Mouse (Mus musculus): ENCODE measurements around the gene F2. TPM values are rescaled to one million over a fixed set of nuclear protein-coding genes. Genes with fewer than 3 reads are reported as not detected.

The F2 gene
- polyA plus RNA-seq, 1 experiment from 2014 or later = 1.1 TPM

DNA sequence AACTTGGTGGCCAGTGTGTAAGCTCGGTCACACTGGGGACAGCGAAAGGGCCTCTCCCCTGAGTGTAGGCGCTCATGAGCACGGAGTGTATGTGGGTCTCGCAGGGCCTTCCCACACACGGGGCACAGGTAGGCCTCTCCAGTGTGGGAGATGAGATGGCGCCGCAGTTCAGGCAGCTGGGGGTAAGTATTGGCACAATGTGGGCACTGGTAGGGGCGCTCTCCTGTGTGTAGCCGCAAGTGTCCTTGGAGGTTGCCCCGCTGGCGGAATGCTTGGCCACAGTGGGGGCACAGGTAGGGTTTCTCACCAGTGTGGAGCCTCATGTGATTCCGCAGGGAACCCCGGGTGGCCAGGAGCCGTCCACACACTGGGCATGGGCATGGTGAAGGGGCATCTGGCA lies 9.1 kb upstream of the F2 start:
- no peaks in the 10 kb centered on the region for H3K27me3 ChIP-seq
- no peak overlapping the region for H3K9ac ChIP-seq
- no peaks in the 10 kb centered on the region for H3K9me3 ChIP-seq
- H3K4me1 ChIP-seq = peaks cover 10% of the 10 kb centered on the region
- ATAC-seq (ENCODE audit: low FRiP score, low read depth) = no peak
- no peak overlapping the region for H3K4me2 ChIP-seq (replicated peaks)
- peaks cover 63% of the 10 kb centered on the region for H3K36me3 ChIP-seq
- 98% methylated on average over 15 of the region's 15 CpGs for WGBS
- H3K4me3 ChIP-seq = no peak overlapping the region
- no peak overlapping the region for H3K27ac ChIP-seq

DNA sequence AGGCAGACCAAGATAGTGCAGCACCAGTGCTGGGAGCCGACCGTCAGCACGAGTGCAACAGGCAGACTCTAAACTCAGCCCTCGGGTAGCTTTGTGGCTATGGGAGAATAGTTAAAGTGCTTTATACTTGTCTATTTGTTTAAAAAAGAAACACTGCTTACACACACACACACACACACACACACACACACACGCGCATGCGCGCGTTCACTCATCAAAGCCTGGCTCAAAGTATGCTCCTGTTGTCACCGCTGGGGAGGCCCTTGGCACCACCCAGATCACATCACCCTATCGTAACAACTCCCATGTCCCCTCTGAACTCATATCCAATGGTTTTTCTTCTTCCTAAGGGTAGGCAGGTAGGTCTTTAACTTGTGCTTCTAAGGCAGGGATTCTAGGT lies 7.8 kb upstream of the F2 start:
- Histone ChIP-seq H3K4me3 (no peak overlapping the region), H3K27ac (no peak overlapping the region), H3K4me2 (replicated peaks) (no peak overlapping the region), H3K9ac (no peak overlapping the region), H3K36me3 (peaks cover 63% of the 10 kb centered on the region), H3K9me3 (no peaks in the 10 kb centered on the region), H3K4me1 (peaks cover 10% of the 10 kb centered on the region), H3K27me3 (no peaks in the 10 kb centered on the region)
- 95% methylated on average over 11 of the region's 11 CpGs for WGBS
- no peak for ATAC-seq (ENCODE audit: low FRiP score, low read depth)

DNA sequence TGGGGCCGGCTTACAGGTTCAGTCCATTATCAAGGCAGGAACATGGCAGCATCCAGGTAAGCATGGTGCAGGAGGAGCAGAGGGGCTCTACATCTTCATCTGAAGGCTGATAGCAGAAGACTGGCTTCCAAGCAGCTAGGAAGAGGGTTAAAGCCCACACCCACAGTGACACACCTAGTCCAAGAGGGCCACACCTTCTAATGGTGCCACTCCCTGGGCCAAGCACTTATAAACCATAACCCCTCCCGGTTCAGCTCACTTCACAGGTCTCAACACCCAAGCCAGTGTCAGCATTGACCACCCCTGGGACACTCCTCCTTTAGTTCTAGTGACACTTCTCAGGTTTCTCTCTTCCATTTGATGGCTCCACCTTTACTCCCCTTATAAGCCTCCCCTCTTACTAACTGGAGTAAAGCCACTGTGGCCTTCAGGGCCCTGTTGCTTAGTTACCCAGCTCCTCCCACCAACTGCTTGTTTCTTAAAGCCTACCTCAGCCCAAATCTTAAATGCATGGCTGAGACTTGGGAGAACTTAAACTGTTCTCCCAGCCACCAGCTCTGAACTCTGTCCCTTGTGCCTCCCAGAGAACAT lies 6.7 kb upstream of the F2 start:
- Histone ChIP-seq H3K4me1 (no peaks in the 10 kb centered on the region), H3K4me3 (no peak overlapping the region), H3K27me3 (no peaks in the 10 kb centered on the region), H3K36me3 (peaks cover 61% of the 10 kb centered on the region), H3K9ac (no peak overlapping the region), H3K9me3 (no peaks in the 10 kb centered on the region), H3K27ac (no peak overlapping the region), H3K4me2 (replicated peaks) (no peak overlapping the region)
- no peak for ATAC-seq (ENCODE audit: low FRiP score, low read depth)
- WGBS = 95% methylated on average over 2 of the region's 2 CpGs

DNA sequence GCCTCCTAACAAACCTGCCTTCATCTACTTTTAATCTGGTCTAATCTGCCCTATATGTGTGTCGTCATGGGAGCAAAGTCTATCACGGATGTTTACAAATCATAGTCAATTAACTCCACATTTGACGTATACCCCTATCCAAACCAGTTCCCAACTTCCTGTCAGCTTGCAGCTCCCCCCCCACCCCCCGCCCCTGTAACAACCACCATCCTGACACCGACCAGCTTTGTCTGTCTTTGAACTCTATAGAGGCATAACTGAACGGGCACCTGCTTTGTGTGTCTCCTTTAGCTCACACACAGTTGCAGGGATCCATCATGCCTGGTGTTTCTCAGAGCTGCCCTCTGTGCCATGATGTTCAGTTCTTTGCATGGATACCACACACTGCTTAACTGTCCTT lies 2.7 kb upstream of the F2 start:
- ATAC-seq (ENCODE audit: low FRiP score, low read depth) = no peak
- Histone ChIP-seq H3K4me3 (no peak overlapping the region), H3K4me1 (no peaks in the 10 kb centered on the region), H3K9ac (no peak overlapping the region), H3K27ac (no peak overlapping the region), H3K27me3 (no peaks in the 10 kb centered on the region), H3K36me3 (peaks cover 21% of the 10 kb centered on the region), H3K4me2 (replicated peaks) (no peak overlapping the region), H3K9me3 (no peaks in the 10 kb centered on the region)
- 69% methylated on average over 6 of the region's 6 CpGs for WGBS

DNA sequence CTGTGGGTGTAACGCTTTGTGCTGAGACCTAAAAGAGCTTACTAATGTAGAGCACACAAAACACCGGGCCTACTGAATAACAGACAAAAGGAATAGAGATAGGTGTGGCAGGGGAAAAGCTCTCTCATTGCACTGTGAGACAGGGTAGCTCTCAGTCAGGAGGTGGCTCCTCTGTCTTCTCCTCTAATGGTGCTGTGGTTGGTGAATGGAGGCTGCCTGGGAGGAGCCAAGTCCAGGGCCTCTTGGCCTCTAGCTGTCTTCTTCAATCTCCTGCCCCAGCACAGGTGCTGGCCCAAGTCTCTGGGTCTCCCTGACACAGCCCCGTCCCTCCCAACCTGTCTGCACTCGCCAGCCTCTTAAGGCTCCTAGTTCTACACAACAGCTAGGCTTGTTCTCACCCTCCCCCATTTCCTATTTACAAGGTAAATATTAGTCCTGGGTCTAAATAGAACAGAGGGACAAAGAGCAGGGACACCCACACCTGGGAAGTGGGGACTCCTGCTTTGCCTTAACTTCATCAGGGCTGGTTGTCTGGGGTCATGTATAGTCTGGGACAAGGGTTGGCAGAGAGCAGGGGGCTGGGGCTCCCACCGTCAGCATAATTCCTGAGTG lies 619 bp upstream of the F2 start:
- H3K4me1 ChIP-seq = no peaks in the 10 kb centered on the region
- no peak overlapping the region for H3K9ac ChIP-seq
- no peaks in the 10 kb centered on the region for H3K27me3 ChIP-seq
- no peak overlapping the region for H3K27ac ChIP-seq
- no peaks in the 10 kb centered on the region for H3K9me3 ChIP-seq
- H3K4me2 ChIP-seq (replicated peaks) = no peak overlapping the region
- peaks cover 1% of the 10 kb centered on the region; the same call in 1 of the 2 replicates for H3K36me3 ChIP-seq
- no peak overlapping the region for H3K4me3 ChIP-seq
- 84% methylated on average over 5 of the region's 5 CpGs for WGBS
- ATAC-seq (ENCODE audit: low FRiP score, low read depth) = no peak

DNA sequence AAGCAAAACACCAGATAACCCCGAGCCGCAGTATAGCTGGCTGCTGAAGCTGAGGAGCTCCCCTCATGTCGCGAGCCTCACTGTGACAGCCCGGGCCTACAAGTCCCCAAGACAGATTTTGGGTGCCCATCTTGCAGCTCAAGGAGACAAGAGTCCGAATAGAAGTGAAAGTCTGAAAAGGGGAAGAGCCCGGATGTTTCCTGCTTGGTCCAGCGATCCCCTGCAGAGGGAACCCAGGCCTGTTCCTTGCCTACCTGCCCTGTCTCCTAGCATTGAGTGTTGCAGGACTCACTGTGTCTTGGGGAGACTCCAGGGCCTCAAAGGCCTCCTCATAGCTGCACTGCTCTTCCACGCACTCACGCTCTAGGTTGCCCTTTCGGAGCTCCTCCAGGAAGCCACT lies 728 bp downstream of the F2 start:
- Histone ChIP-seq H3K4me2 (replicated peaks) (no peak overlapping the region), H3K36me3 (no peaks in the 10 kb centered on the region), H3K27me3 (no peaks in the 10 kb centered on the region), H3K9me3 (no peaks in the 10 kb centered on the region), H3K4me1 (no peaks in the 10 kb centered on the region), H3K9ac (no peak overlapping the region), H3K27ac (no peak overlapping the region), H3K4me3 (no peak overlapping the region)
- 87% methylated on average over 11 of the region's 11 CpGs for WGBS
- no peak for ATAC-seq (ENCODE audit: low FRiP score, low read depth)

DNA sequence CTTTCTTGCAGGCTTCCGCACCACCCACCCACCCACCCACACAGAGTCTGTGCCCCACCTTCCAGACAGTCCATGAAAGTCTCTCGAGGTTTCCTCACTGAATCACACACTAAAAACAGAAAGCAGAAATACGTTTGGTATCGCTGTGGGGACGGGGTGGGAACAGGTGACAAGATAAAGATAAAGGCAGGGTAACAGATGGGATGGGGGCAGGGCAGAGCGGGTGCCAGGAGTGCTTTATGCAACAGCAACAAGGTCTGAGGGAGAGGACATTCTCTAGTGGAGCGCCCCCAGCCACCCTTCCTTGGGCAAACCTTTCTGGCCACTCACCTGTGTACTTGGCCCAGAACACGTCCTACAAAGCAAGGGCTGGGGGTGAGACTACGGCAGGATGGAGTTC lies 1.4 kb downstream of the F2 start:
- Histone ChIP-seq H3K27me3 (no peaks in the 10 kb centered on the region), H3K4me2 (replicated peaks) (no peak overlapping the region), H3K36me3 (no peaks in the 10 kb centered on the region), H3K9ac (no peak overlapping the region), H3K4me1 (no peaks in the 10 kb centered on the region), H3K27ac (no peak overlapping the region), H3K9me3 (no peaks in the 10 kb centered on the region), H3K4me3 (no peak overlapping the region)
- ATAC-seq (ENCODE audit: low FRiP score, low read depth) = no peak
- 80% methylated on average over 9 of the region's 9 CpGs for WGBS

DNA sequence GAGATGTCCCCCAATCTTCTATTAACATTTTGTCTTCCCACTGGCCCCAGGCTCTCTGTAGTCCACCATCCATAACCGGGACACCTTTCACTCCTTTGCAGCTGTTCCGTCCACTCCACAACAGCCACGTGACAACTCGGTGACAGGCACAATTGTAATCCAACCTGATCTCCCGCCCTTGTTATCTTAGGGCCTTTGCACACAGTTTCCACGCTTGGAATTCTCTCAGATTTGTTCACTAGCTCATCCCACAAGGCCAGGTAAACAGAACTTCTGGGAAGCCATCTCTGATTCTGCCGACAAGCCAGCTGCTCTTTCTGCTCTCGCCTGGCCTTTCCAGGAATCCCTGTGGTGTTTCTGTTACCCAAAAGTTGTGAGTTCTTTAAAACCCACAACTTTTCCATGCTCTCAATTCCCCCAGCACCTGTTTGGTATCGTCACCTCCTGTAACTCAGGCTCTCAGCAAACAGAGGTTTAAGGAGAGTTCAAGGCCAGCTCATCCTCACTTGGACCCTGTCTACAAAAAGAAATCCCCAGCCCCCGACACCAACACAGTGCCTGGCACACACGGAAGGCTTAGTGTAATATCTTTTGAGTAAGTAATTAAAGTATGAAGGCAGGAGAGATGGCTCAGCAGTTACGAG lies 2.8 kb downstream of the F2 start:
- no peaks in the 10 kb centered on the region for H3K9me3 ChIP-seq
- no peaks in the 10 kb centered on the region for H3K27me3 ChIP-seq
- ATAC-seq (ENCODE audit: low FRiP score, low read depth) = 0 out of 2 replicates have a peak, but pooled peaks have one; percentile 2
- H3K4me1 ChIP-seq = no peaks in the 10 kb centered on the region
- no peak overlapping the region for H3K4me3 ChIP-seq
- no peak overlapping the region for H3K9ac ChIP-seq
- H3K27ac ChIP-seq = no peak overlapping the region
- H3K36me3 ChIP-seq = no peaks in the 10 kb centered on the region
- H3K4me2 ChIP-seq (replicated peaks) = no peak overlapping the region
- WGBS = 77% methylated on average over 12 of the region's 12 CpGs

DNA sequence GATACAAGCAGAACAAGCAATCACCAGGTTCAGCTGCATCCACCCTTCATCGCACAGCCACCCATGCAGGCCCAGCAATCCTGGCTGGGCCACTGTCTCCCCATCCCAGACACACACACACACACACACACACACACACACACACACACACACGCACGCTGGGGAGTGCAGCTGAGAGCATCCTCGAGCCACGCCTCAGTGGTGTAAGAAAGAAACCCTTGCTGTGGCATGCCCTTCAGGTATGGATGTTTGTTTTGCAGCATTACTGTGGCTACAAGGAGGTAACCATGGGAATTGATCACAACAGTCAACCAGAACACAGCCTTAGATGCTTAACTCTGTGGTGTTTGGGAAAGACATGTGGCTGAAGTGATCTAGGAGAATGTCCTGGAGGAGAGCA lies 3.9 kb downstream of the F2 start:
- H3K27me3 ChIP-seq = no peaks in the 10 kb centered on the region
- no peak for ATAC-seq (ENCODE audit: low FRiP score, low read depth)
- H3K4me3 ChIP-seq = no peak overlapping the region
- no peak overlapping the region for H3K9ac ChIP-seq
- H3K4me1 ChIP-seq = no peaks in the 10 kb centered on the region
- H3K4me2 ChIP-seq (replicated peaks) = no peak overlapping the region
- 75% methylated on average over 5 of the region's 5 CpGs for WGBS
- H3K9me3 ChIP-seq = no peaks in the 10 kb centered on the region
- no peak overlapping the region for H3K27ac ChIP-seq
- H3K36me3 ChIP-seq = no peaks in the 10 kb centered on the region

DNA sequence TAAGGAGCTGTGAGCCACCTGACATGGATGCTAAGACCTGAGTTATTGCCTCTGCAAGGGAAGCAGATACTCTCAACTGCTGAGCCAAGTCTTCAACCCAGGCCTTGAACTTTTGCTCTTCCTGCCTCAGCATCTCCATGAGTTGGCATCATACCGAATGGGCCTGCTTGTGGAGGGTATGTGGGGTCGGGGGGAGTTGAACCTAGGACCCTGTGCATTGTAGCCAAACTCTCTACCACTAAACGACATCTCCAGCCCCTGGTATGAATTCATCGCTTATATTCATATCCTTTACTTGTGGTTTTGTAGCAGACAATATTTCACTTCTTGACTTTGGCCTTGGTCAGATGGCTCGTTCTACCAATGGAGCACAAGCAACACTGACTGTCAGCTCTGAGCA lies 4.4 kb downstream of the F2 start:
- no peak overlapping the region for H3K4me2 ChIP-seq (replicated peaks)
- no peak overlapping the region for H3K27ac ChIP-seq
- H3K27me3 ChIP-seq = no peaks in the 10 kb centered on the region
- no peak overlapping the region for H3K9ac ChIP-seq
- WGBS = 85% methylated on average over 5 of the region's 5 CpGs
- H3K36me3 ChIP-seq = no peaks in the 10 kb centered on the region
- H3K4me1 ChIP-seq = no peaks in the 10 kb centered on the region
- no peaks in the 10 kb centered on the region for H3K9me3 ChIP-seq
- ATAC-seq (ENCODE audit: low FRiP score, low read depth) = no peak
- no peak overlapping the region for H3K4me3 ChIP-seq

DNA sequence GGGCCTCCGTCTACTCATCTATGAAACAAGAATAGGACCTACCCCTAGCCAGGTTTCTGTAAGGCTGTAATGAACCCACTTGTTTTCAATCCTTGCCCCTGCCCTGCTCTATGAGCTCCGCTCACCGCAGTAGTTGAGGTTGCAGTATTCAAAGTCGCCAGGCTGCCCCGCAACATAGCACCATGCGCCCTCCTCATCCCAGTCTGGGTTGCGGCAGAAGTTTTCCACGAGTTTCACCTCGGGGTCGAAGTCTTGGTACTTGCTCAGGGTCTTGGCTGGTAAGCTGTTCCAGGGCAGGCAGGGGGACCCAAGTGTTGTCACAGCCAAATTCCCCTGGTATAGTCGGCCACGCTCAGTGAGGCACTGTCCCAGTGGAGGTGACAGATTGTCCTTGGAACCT lies 5.8 kb downstream of the F2 start:
- ATAC-seq (ENCODE audit: low FRiP score, low read depth) = no peak
- Histone ChIP-seq H3K27ac (no peak overlapping the region), H3K4me1 (no peaks in the 10 kb centered on the region), H3K9ac (no peak overlapping the region), H3K9me3 (no peaks in the 10 kb centered on the region), H3K4me2 (replicated peaks) (no peak overlapping the region), H3K27me3 (no peaks in the 10 kb centered on the region), H3K4me3 (no peak overlapping the region), H3K36me3 (no peaks in the 10 kb centered on the region)
- WGBS = 88% methylated on average over 12 of the region's 12 CpGs

DNA sequence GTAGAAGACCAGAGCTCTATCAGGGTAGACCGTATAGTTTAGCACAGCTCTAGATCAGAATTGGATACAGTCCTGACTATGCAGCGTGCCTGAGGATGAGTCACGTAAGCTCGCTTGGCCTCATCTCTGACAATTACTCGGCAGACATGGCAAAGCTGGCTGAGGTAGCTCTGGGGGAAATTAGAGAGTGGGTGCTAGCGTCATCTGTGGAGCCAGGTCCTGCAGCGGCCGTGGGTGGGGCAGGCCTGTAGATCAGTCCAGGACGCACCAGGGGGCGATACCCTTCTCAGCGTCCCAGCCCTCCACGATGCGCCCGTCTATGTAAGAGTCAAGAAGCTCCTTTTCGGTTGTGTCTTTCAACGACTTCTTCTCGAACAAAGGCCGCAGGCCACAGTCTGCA lies 6.5 kb downstream of the F2 start:
- no peaks in the 10 kb centered on the region for H3K9me3 ChIP-seq
- no peaks in the 10 kb centered on the region for H3K36me3 ChIP-seq
- H3K4me1 ChIP-seq = no peaks in the 10 kb centered on the region
- H3K4me2 ChIP-seq (replicated peaks) = no peak overlapping the region
- no peak for ATAC-seq (ENCODE audit: low FRiP score, low read depth)
- no peak overlapping the region for H3K4me3 ChIP-seq
- 85% methylated on average over 18 of the region's 18 CpGs for WGBS
- H3K27ac ChIP-seq = no peak overlapping the region
- no peak overlapping the region for H3K9ac ChIP-seq
- H3K27me3 ChIP-seq = no peaks in the 10 kb centered on the region

DNA sequence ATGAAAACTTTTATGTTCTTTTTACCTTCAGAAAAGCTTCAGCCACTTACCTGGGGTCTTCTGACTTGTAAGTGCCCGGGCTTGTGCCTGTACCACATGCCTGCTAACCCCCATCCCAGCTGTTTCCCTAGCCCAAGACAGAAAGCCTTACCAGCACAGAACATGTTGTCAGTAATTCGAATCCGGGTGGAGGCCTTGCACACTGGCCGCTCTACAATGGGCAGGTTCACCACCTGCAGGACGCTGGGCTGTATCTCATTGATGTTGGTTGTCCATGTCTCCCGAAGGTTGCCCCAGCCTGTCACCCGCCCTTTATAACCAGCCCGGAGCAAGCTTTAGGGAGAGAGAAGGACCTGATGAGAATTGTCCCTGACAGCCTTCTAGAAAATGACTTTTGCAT lies 8.0 kb downstream of the F2 start:
- Histone ChIP-seq H3K36me3 (peaks cover 9% of the 10 kb centered on the region), H3K4me1 (no peaks in the 10 kb centered on the region), H3K9me3 (no peaks in the 10 kb centered on the region), H3K27ac (no peak overlapping the region), H3K9ac (no peak overlapping the region), H3K4me3 (no peak overlapping the region), H3K27me3 (no peaks in the 10 kb centered on the region), H3K4me2 (replicated peaks) (no peak overlapping the region)
- WGBS = 87% methylated on average over 8 of the region's 8 CpGs
- ATAC-seq (ENCODE audit: low FRiP score, low read depth) = no peak
